ENCODE assay signal across 8 mouse cellular contexts in genomic region chr11:98149786-98150624, GRCm38 (mm10). TPM values are rescaled to one million over a fixed set of nuclear protein-coding genes. Genes with fewer than 3 reads are reported as not detected.
DNase-seq lines count a peak whose midpoint lies in the region; ATAC-seq and TF ChIP-seq lines count a peak whose summit lies in the region.

Fbxl20 (minus strand) TSS chr11:98150403.

- peaks cover 12% of the 10 kb centered on the region for H3K36me3 ChIP-seq in embryonic facial prominence, embryonic 15.5 days
- H3K36me3 ChIP-seq in limb, embryonic 14.5 days (ENCODE audit: control insufficient read depth, insufficient read depth, low read length), result peaks cover 18% of the 10 kb centered on the region
- 0 out of 2 replicates have a peak, but pooled peaks cover 1% of the 10 kb centered on the region for H3K36me3 ChIP-seq in midbrain, postnatal 0 days (ENCODE audit: insufficient read depth, low read length)

- H3K27me3 ChIP-seq in embryonic facial prominence, embryonic 15.5 days, result no peaks in the 10 kb centered on the region
- no peaks in the 10 kb centered on the region for H3K27me3 ChIP-seq in limb, embryonic 14.5 days (ENCODE audit: control insufficient read depth, insufficient read depth, low read length)
- no peaks in the 10 kb centered on the region for H3K27me3 ChIP-seq in midbrain, postnatal 0 days (ENCODE audit: insufficient read depth, low read length)

- peak within 1 kb of the TSS; percentile 73 for H3K9ac ChIP-seq in embryonic facial prominence, embryonic 15.5 days
- peak within 1 kb of the TSS; percentile 90 for H3K9ac ChIP-seq in limb, embryonic 14.5 days (ENCODE audit: low read depth, low read length, severe bottlenecking)
- H3K9ac ChIP-seq in midbrain, postnatal 0 days (replicated peaks; ENCODE audit: low read length, poor library complexity, severe bottlenecking), result peak within 1 kb of the TSS; percentile 92

- no peak for TF ChIP-seq CTCF in bone marrow, adult 2 months (IDR thresholded peaks at IDR 0.05; ENCODE audit: control insufficient read depth, insufficient read depth, low read length)
- TF ChIP-seq CTCF in midbrain, postnatal 0 days (IDR thresholded peaks at IDR 0.05), result no peak

- DNase-seq in 416B (ENCODE audit: low read depth), result peak; percentile 94
- peak; percentile 87 for DNase-seq in heart, adult 8-10 months (ENCODE audit: low spot score)
- peak; percentile 92 for DNase-seq in kidney, adult 9 months
- peak; percentile 95 for DNase-seq in limb, embryonic 14.5 days (ENCODE audit: low spot score)
- DNase-seq in midbrain, postnatal 0 days (ENCODE audit: low spot score), result peak; percentile 97
- peak; percentile 74 to 86 for DNase-seq in spleen, postnatal 14 days (ENCODE audit: low spot score in 2 of 2)

- H3K27ac ChIP-seq in bone marrow, adult 2 months (ENCODE audit: control insufficient read depth, insufficient read depth, low read depth, low read length, poor library complexity), result peak within 1 kb of the TSS; percentile 76
- H3K27ac ChIP-seq in embryonic facial prominence, embryonic 15.5 days (replicated peaks), result peak within 1 kb of the TSS; percentile 91
- peak within 1 kb of the TSS; percentile 87 for H3K27ac ChIP-seq in limb, embryonic 14.5 days (replicated peaks; ENCODE audit: low read depth, low read length)
- H3K27ac ChIP-seq in midbrain, postnatal 0 days (ENCODE audit: low read depth, low read length), result peak within 1 kb of the TSS; percentile 98

- peak within 1 kb of the TSS; percentile 89 for H3K4me2 ChIP-seq in embryonic facial prominence, embryonic 15.5 days (replicated peaks)
- H3K4me2 ChIP-seq in limb, embryonic 14.5 days (replicated peaks; ENCODE audit: low read depth, low read length, severe bottlenecking), result peak within 1 kb of the TSS; percentile 83
- peak within 1 kb of the TSS; percentile 98 for H3K4me2 ChIP-seq in midbrain, postnatal 0 days (ENCODE audit: low read depth, low read length, poor library complexity, severe bottlenecking)

- no peaks in the 10 kb centered on the region for H3K9me3 ChIP-seq in embryonic facial prominence, embryonic 15.5 days (replicated peaks)
- no peaks in the 10 kb centered on the region for H3K9me3 ChIP-seq in limb, embryonic 14.5 days (ENCODE audit: control insufficient read depth, low read length)
- no peaks in the 10 kb centered on the region for H3K9me3 ChIP-seq in midbrain, postnatal 0 days (ENCODE audit: low read length)

- peak; percentile 27; the same call in 1 of the 2 replicates for TF ChIP-seq POLR2A in bone marrow, adult 2 months (IDR thresholded peaks at IDR 0.05; ENCODE audit: borderline replicate concordance, control insufficient read depth, low read depth, low read length)
- TF ChIP-seq POLR2A in limb, embryonic 14.5 days (IDR thresholded peaks at IDR 0.05; ENCODE audit: borderline replicate concordance, extremely low read depth, insufficient read depth, insufficient read length), result peak; percentile 63; the same call in 1 of the 2 replicates

- no peaks in the 10 kb centered on the region; the same call in 1 of the 2 replicates for H3K4me1 ChIP-seq in bone marrow, adult 2 months (ENCODE audit: control insufficient read depth, insufficient read depth, low read length)
- H3K4me1 ChIP-seq in embryonic facial prominence, embryonic 15.5 days, result peaks cover 14% of the 10 kb centered on the region
- peaks cover 14% of the 10 kb centered on the region for H3K4me1 ChIP-seq in limb, embryonic 14.5 days (ENCODE audit: control insufficient read depth, insufficient read depth, low read length)
- 0 out of 2 replicates have a peak, but pooled peaks cover 4% of the 10 kb centered on the region for H3K4me1 ChIP-seq in midbrain, postnatal 0 days (ENCODE audit: insufficient read depth, low read length)

- ATAC-seq in embryonic facial prominence, embryonic 15.5 days (ENCODE audit: insufficient number of reproducible peaks, low FRiP score, low TSS enrichment, low read depth), result peak; percentile 85
- ATAC-seq in limb, embryonic 14.5 days (ENCODE audit: low FRiP score, low read depth), result peak; percentile 91
- ATAC-seq in midbrain, postnatal 0 days (ENCODE audit: low FRiP score), result peak; percentile 83

- WGBS in bone marrow, adult 2 months, result 2% methylated on average over 64 of the region's 65 CpGs
- under 1% methylated on average over 54 of the region's 65 CpGs for WGBS in embryonic facial prominence, embryonic 15.5 days
- under 1% methylated on average over 41 of the region's 65 CpGs for WGBS in limb, embryonic 14.5 days
- 1% methylated on average over 47 of the region's 65 CpGs for WGBS in midbrain, postnatal 0 days

- peak within 1 kb of the TSS; percentile 93 for H3K4me3 ChIP-seq in bone marrow, adult 2 months (replicated peaks; ENCODE audit: control insufficient read depth, low read depth, low read length)
- peak within 1 kb of the TSS; percentile 80 for H3K4me3 ChIP-seq in embryonic facial prominence, embryonic 15.5 days (replicated peaks)
- peak within 1 kb of the TSS; percentile 96 for H3K4me3 ChIP-seq in limb, embryonic 14.5 days (replicated peaks; ENCODE audit: low read length)
- H3K4me3 ChIP-seq in midbrain, postnatal 0 days (ENCODE audit: low read depth, low read length), result peak within 1 kb of the TSS; percentile 97

RNA-seq across cellular contexts. Expression of gene Fbxl20, which starts in this region (rescaled TPM):
- 7.8 and 10.1 TPM in 2 replicates for polyA plus RNA-seq in bone marrow, adult 2 months (2011; ENCODE audit: insufficient read depth, insufficient read length, low replicate concordance, missing spikeins)
- polyA plus RNA-seq in embryonic facial prominence, embryonic 15.5 days (2015; fragmentation: Nextera tagmentation; extraction: Ambion mirVana), result 22.0 and 24.0 TPM in 2 replicates
- 10 to 100 TPM; 16.6 to 22.3 (median 18.8) TPM for total RNA-seq in heart, adult 8-10 months (2022)
- 18.4 and 22.5 TPM in 2 replicates for polyA plus RNA-seq in limb, embryonic 14.5 days (2012; rRNA removed)
- 17.8 and 18.4 TPM in 2 replicates for polyA plus RNA-seq in limb, embryonic 14.5 days (2014; fragmentation: Nextera tagmentation; extraction: Ambion mirVana)
- 24.0 and 25.7 TPM in 2 replicates for total RNA-seq in midbrain, postnatal 0 days (2014; rRNA removed)
- polyA plus RNA-seq in midbrain, postnatal 0 days (2015; fragmentation: Nextera tagmentation; extraction: Ambion mirVana), result 12.4 and 16.3 TPM in 2 replicates

Comparison
In these comparisons a context has a peak if more than half of its experiments do, and no peak if none do; other contexts are left out.
1. Peak in every context shown above with its lines: DNase-seq, ATAC-seq, H3K4me3 ChIP-seq and H3K27ac ChIP-seq.